Mouse (Mus musculus): ENCODE results near the gene Taar1. TPM values are rescaled to one million over a fixed set of nuclear protein-coding genes. Genes with fewer than 3 reads are reported as not detected.

The Taar1 gene
- polyA plus RNA-seq (2014; fragmentation: Nextera tagmentation; extraction: Ambion mirVana) = not detected in 2 replicates

DNA sequence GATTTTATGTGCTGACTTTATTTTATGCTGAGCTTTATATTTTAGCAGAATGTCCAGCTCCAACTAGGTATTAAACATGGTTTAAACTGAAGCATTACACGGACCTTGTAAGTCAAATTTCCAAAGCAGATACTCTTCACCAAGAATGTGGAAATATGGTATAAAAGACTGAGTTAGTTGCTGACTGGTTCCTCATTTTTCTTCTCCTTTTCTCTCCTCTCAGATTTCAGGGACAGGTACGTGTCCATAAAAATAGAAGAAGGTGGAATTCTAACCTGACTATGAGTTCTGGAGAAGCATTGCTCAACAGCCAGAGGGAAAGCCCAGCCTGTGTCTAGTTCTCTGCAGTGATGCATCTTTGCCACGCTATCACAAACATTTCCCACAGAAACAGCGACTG, at the start of gene Taar1:
Taar1 (plus strand) TSS at position 301 of the 400 bp plus-strand sequence.
- no peaks in the 10 kb centered on the region for H3K9me3 ChIP-seq (ENCODE audit: control insufficient read depth, low read length)
- no peak for ATAC-seq (ENCODE audit: low read depth)
- no peak within 1 kb of the TSS for H3K4me2 ChIP-seq (ENCODE audit: low read depth, low read length)
- no peak within 1 kb of the TSS for H3K4me3 ChIP-seq (ENCODE audit: low read depth, low read length)
- H3K27ac ChIP-seq (ENCODE audit: low read depth, low read length) = no peak within 1 kb of the TSS
- H3K9ac ChIP-seq (replicated peaks; ENCODE audit: low read depth, low read length) = no peak within 1 kb of the TSS
- no peaks in the 10 kb centered on the region for H3K4me1 ChIP-seq (ENCODE audit: control insufficient read depth, insufficient read depth, low read length)
- no peaks in the 10 kb centered on the region for H3K27me3 ChIP-seq (ENCODE audit: control insufficient read depth, insufficient read depth, low read length)
- 92% methylated on average over 4 of the region's 4 CpGs for WGBS
- no peaks in the 10 kb centered on the region for H3K36me3 ChIP-seq (ENCODE audit: control insufficient read depth, insufficient read depth, low read length)

DNA sequence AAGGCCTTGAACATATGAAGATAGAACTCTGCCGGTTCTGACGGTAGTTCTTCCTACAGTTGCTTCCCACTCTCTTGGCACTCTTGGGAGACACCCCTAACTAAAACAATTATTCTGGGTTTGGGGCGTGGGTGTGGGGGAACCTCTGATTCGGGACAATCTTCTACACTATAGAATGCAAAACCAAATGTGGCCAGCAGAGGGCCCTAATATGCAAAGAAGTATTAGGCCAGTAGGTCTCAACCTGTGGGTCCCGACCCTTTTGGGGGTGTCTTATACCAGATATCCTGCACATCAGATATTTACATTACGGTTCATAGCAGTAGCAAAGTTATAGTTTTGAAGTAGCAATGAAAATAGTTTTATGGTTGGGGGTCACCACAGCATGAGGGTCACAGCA, 39.5 kb upstream of the Taar1 start:
- WGBS = 90% methylated on average over 6 of the region's 6 CpGs
- Histone ChIP-seq H3K9me3 (ENCODE audit: control insufficient read depth, low read length) (no peaks in the 10 kb centered on the region), H3K4me1 (ENCODE audit: control insufficient read depth, insufficient read depth, low read length) (no peaks in the 10 kb centered on the region), H3K36me3 (ENCODE audit: control insufficient read depth, insufficient read depth, low read length) (no peaks in the 10 kb centered on the region), H3K9ac (replicated peaks; ENCODE audit: low read depth, low read length) (no peak overlapping the region), H3K4me3 (ENCODE audit: low read depth, low read length) (no peak overlapping the region), H3K27me3 (ENCODE audit: control insufficient read depth, insufficient read depth, low read length) (no peaks in the 10 kb centered on the region), H3K27ac (ENCODE audit: low read depth, low read length) (no peak overlapping the region), H3K4me2 (ENCODE audit: low read depth, low read length) (no peak overlapping the region)
- no peak for ATAC-seq (ENCODE audit: low read depth)

DNA sequence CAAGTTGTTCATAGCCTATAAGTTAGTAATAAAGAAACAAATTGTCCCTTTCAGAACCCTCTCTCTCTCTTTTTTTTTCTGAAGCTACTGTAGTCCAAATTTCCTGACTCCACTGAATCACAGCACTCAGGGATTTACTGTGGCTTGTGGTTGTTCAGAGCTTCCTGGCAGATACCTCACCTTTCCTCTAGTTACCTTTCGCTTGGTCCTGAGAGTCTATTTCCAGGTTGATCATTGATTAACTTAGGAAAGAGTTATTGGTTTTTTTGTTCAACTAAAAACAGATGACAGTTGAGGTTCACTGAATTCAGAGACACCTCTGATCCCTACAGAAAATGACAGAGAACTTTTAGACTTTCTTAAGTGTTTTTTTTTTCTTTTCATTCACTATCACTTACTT, 35.2 kb upstream of the Taar1 start:
- Histone ChIP-seq H3K9me3 (ENCODE audit: control insufficient read depth, low read length) (no peaks in the 10 kb centered on the region), H3K9ac (replicated peaks; ENCODE audit: low read depth, low read length) (no peak overlapping the region), H3K36me3 (ENCODE audit: control insufficient read depth, insufficient read depth, low read length) (no peaks in the 10 kb centered on the region), H3K4me1 (ENCODE audit: control insufficient read depth, insufficient read depth, low read length) (no peaks in the 10 kb centered on the region), H3K4me2 (ENCODE audit: low read depth, low read length) (no peak overlapping the region), H3K27ac (ENCODE audit: low read depth, low read length) (no peak overlapping the region), H3K27me3 (ENCODE audit: control insufficient read depth, insufficient read depth, low read length) (no peaks in the 10 kb centered on the region), H3K4me3 (ENCODE audit: low read depth, low read length) (no peak overlapping the region)
- 97% methylated on average over 1 of the region's 1 CpGs for WGBS
- no peak for ATAC-seq (ENCODE audit: low read depth)

DNA sequence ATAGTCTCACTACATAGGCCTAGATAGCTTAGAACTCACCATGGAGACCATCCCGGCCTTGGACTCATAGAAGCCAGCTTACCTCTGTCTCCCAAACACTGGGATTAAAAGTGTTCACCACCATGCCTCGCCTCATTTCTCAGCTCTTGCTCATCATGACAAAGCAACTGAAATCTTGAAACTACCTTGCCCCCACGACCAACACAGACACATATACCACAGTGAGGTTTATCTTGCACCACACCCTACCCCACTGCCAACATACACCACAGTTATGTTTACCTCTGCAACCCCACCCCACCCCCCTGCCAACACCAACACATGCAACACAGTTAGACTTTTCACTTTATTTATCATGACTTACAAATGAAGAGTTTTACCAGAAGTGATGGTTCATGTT, 34.1 kb upstream of the Taar1 start:
- no peaks in the 10 kb centered on the region for H3K36me3 ChIP-seq (ENCODE audit: control insufficient read depth, insufficient read depth, low read length)
- H3K4me2 ChIP-seq (ENCODE audit: low read depth, low read length) = no peak overlapping the region
- ATAC-seq (ENCODE audit: low read depth) = no peak
- no peaks in the 10 kb centered on the region for H3K27me3 ChIP-seq (ENCODE audit: control insufficient read depth, insufficient read depth, low read length)
- no peak overlapping the region for H3K27ac ChIP-seq (ENCODE audit: low read depth, low read length)
- 77% methylated on average over 3 of the region's 3 CpGs for WGBS
- no peak overlapping the region for H3K4me3 ChIP-seq (ENCODE audit: low read depth, low read length)
- H3K9ac ChIP-seq (replicated peaks; ENCODE audit: low read depth, low read length) = no peak overlapping the region
- no peaks in the 10 kb centered on the region for H3K9me3 ChIP-seq (ENCODE audit: control insufficient read depth, low read length)
- no peaks in the 10 kb centered on the region for H3K4me1 ChIP-seq (ENCODE audit: control insufficient read depth, insufficient read depth, low read length)

DNA sequence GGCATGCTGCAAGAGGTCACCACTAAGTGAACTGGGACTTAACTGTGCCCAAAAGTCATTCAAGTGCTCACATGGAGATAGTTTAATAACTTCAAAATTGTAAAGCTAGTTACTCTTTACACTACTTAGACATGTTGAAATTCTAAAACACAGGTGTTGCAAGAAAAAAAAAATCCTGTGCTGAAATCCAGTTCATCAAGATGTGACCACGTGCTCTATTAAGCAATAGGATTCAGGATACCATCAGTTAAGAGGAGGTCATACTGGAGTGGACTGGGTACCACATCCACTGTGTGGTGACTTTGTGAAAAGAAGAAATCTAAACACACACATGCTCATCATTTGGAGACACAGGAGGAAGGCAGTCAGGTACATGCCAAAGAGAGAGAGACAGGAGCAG, 27.2 kb upstream of the Taar1 start:
- H3K27me3 ChIP-seq (ENCODE audit: control insufficient read depth, insufficient read depth, low read length) = no peaks in the 10 kb centered on the region
- H3K4me3 ChIP-seq (ENCODE audit: low read depth, low read length) = no peak overlapping the region
- no peak for ATAC-seq (ENCODE audit: low read depth)
- no peak overlapping the region for H3K27ac ChIP-seq (ENCODE audit: low read depth, low read length)
- H3K4me2 ChIP-seq (ENCODE audit: low read depth, low read length) = no peak overlapping the region
- H3K4me1 ChIP-seq (ENCODE audit: control insufficient read depth, insufficient read depth, low read length) = no peaks in the 10 kb centered on the region
- H3K9me3 ChIP-seq (ENCODE audit: control insufficient read depth, low read length) = no peaks in the 10 kb centered on the region
- no peak overlapping the region for H3K9ac ChIP-seq (replicated peaks; ENCODE audit: low read depth, low read length)
- 93% methylated on average over 1 of the region's 1 CpGs for WGBS
- no peaks in the 10 kb centered on the region for H3K36me3 ChIP-seq (ENCODE audit: control insufficient read depth, insufficient read depth, low read length)

DNA sequence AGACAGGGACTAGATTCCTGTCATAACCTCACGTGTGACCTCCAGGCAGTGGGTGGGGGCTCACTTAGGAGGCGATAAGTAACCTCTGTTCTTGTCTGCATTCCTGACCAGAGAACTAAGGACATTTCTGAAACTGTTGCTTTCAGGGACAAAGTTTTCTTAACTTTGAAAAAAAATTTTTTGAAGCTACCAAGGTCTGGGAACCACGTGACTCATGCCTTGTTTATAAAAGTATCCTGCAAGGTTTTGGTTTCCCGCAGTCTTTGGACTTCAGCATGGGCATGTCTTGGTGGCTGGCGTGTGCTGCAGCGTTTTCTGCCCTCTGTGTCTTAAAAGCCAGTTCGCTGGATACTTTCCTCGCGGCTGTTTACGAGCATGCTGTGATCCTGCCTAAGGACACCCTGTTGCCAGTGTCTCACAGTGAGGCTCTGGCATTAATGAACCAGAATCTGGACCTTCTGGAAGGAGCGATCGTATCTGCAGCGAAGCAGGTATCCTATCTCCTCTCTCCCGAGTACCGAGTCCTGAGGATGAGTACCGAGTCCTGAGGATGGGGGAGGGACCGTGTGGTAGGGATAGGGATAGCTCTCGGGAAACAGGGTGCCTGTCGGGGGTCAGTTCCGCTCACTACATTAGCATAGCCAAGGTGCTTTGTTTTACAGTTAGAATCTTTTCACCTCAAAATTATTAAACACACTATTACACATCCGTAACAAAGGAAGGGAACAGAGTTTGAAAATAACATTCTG, 25.4 kb upstream of the Taar1 start, which contains the start of gene Vnn1:
Vnn1 (plus strand) TSS at position 88 of the 749 bp plus-strand sequence.
- ATAC-seq (ENCODE audit: low read depth) = no peak
- H3K9me3 ChIP-seq (ENCODE audit: control insufficient read depth, low read length) = no peaks in the 10 kb centered on the region
- H3K27ac ChIP-seq (ENCODE audit: low read depth, low read length) = no peak within 1 kb of the TSS
- no peaks in the 10 kb centered on the region for H3K4me1 ChIP-seq (ENCODE audit: control insufficient read depth, insufficient read depth, low read length)
- peak within 1 kb of the TSS; percentile 22; the same call in 1 of the 2 replicates for H3K4me2 ChIP-seq (ENCODE audit: low read depth, low read length)
- H3K4me3 ChIP-seq (ENCODE audit: low read depth, low read length) = no peak within 1 kb of the TSS
- no peaks in the 10 kb centered on the region for H3K27me3 ChIP-seq (ENCODE audit: control insufficient read depth, insufficient read depth, low read length)
- no peak within 1 kb of the TSS for H3K9ac ChIP-seq (replicated peaks; ENCODE audit: low read depth, low read length)
- no peaks in the 10 kb centered on the region for H3K36me3 ChIP-seq (ENCODE audit: control insufficient read depth, insufficient read depth, low read length)
- 37% methylated on average over 21 of the region's 21 CpGs for WGBS

DNA sequence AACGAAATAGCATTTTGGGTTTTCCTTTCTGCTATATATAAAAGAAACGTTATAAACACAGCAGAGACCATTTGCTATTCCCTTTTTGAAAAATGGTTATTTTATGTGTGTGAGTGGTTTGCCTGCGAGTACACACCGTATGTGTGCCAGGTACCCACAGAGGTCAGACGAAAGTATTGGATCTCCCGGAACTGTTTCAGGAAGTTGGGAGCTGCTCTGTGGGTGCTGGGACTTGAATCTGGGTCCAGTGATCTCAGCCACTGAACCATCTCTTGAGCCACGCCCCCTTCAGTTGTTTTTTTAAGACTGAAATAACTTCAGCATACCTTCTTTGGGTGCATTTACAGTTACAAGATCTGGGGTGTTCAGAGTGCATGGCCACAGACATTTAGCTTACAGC, 24.8 kb upstream of the Taar1 start:
- Histone ChIP-seq H3K4me1 (ENCODE audit: control insufficient read depth, insufficient read depth, low read length) (no peaks in the 10 kb centered on the region), H3K36me3 (ENCODE audit: control insufficient read depth, insufficient read depth, low read length) (no peaks in the 10 kb centered on the region), H3K9ac (replicated peaks; ENCODE audit: low read depth, low read length) (no peak overlapping the region), H3K27ac (ENCODE audit: low read depth, low read length) (no peak overlapping the region), H3K4me2 (ENCODE audit: low read depth, low read length) (no peak overlapping the region), H3K27me3 (ENCODE audit: control insufficient read depth, insufficient read depth, low read length) (no peaks in the 10 kb centered on the region), H3K9me3 (ENCODE audit: control insufficient read depth, low read length) (no peaks in the 10 kb centered on the region), H3K4me3 (ENCODE audit: low read depth, low read length) (no peak overlapping the region)
- 82% methylated on average over 7 of the region's 7 CpGs for WGBS
- ATAC-seq (ENCODE audit: low read depth) = no peak

DNA sequence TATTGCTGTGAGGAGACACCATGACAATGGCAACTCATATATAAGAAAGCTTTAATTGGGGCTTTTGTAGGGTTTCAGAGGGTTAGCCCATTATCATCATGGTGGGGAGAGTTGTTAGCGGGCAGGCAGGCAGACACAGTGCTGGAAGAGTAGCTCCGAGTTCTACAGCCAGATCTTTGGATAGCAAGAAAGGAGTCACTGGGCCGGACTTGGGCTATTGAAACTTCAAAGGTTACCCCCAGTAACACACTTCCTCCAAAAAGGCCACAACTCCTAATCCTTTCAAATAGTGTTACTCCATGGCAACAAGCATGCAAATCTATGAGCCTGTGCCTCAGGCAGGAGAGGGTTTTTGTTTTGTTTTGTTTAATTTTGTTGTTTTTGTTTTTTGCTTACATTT, 19.0 kb upstream of the Taar1 start:
- Histone ChIP-seq H3K4me2 (ENCODE audit: low read depth, low read length) (no peak overlapping the region), H3K4me1 (ENCODE audit: control insufficient read depth, insufficient read depth, low read length) (no peaks in the 10 kb centered on the region), H3K36me3 (ENCODE audit: control insufficient read depth, insufficient read depth, low read length) (no peaks in the 10 kb centered on the region), H3K4me3 (ENCODE audit: low read depth, low read length) (no peak overlapping the region), H3K27ac (ENCODE audit: low read depth, low read length) (no peak overlapping the region), H3K9ac (replicated peaks; ENCODE audit: low read depth, low read length) (no peak overlapping the region), H3K9me3 (ENCODE audit: control insufficient read depth, low read length) (no peaks in the 10 kb centered on the region), H3K27me3 (ENCODE audit: control insufficient read depth, insufficient read depth, low read length) (no peaks in the 10 kb centered on the region)
- ATAC-seq (ENCODE audit: low read depth) = no peak
- 47% methylated on average over 3 of the region's 3 CpGs for WGBS

DNA sequence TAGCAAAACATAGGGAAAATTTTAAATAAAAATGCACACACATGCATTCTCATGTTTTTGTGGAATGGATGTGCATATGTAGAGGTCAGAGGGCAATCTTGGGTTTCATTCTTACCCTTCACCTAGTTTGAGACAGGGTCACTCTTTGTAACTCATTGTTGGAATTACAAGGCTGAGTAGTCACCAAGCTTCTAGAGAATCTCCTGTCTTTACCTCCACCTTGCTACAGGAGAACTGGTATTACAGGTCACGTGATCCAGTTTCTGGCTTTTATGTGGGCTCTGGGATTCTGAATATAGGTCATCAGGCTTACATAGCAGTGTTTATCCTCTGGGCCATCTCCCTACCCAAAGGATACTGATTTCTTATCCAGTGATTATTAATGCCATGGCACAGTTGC, 14.5 kb upstream of the Taar1 start:
- no peaks in the 10 kb centered on the region for H3K27me3 ChIP-seq (ENCODE audit: control insufficient read depth, insufficient read depth, low read length)
- ATAC-seq (ENCODE audit: low read depth) = no peak
- no peak overlapping the region for H3K9ac ChIP-seq (replicated peaks; ENCODE audit: low read depth, low read length)
- H3K4me1 ChIP-seq (ENCODE audit: control insufficient read depth, insufficient read depth, low read length) = no peaks in the 10 kb centered on the region
- H3K27ac ChIP-seq (ENCODE audit: low read depth, low read length) = no peak overlapping the region
- no peak overlapping the region for H3K4me3 ChIP-seq (ENCODE audit: low read depth, low read length)
- H3K36me3 ChIP-seq (ENCODE audit: control insufficient read depth, insufficient read depth, low read length) = no peaks in the 10 kb centered on the region
- no peak overlapping the region for H3K4me2 ChIP-seq (ENCODE audit: low read depth, low read length)
- 97% methylated on average over 1 of the region's 1 CpGs for WGBS
- no peaks in the 10 kb centered on the region for H3K9me3 ChIP-seq (ENCODE audit: control insufficient read depth, low read length)

All from neural tube, embryonic 14.5 days (tissue).